Mouse (Mus musculus) kidney, adult 2 months (tissue): Measurements from ENCODE around the gene Lrrc52. TPM values are rescaled to one million over a fixed set of nuclear protein-coding genes. Genes with fewer than 3 reads are reported as not detected.

ENCODE experiments used
- DNase-seq: peaks from one replicate; pipeline ENCODE4 v3.0.0; 2021
- H3K27ac ChIP-seq: fragments of 200-500 bp; 2 replicates; pipeline ENCODE4 v1.5.1; 2012; ENCODE audit warnings: low read depth, low read length, control low read depth, inconsistent platforms; ENCODE audit not compliant: insufficient read depth
- H3K27me3 ChIP-seq: fragments of 200-500 bp; replicated peaks from 2 replicates; pipeline ENCODE4 v1.6.1; 2012; ENCODE audit warnings: mild to moderate bottlenecking, moderate library complexity, low read length, inconsistent platforms; ENCODE audit not compliant: control insufficient read depth, insufficient read depth
- H3K36me3 ChIP-seq: fragments of 200-500 bp; 2 replicates; pipeline ENCODE4 v1.6.1; 2012; ENCODE audit warnings: mild to moderate bottlenecking, moderate library complexity, low read length, inconsistent platforms; ENCODE audit not compliant: control insufficient read depth, insufficient read depth
- H3K4me1 ChIP-seq: fragments of 200-500 bp; 2 replicates; pipeline ENCODE4 v1.6.1; 2011; ENCODE audit warnings: low read length; ENCODE audit not compliant: control insufficient read depth, insufficient read depth
- H3K4me3 ChIP-seq: fragments of 200-500 bp; 2 replicates; pipeline ENCODE4 v1.5.1; 2011; ENCODE audit warnings: mild to moderate bottlenecking, low read depth, low read length, control low read depth; ENCODE audit not compliant: insufficient read depth
- CTCF ChIP-seq: fragments of 200-500 bp; conservative IDR thresholded peaks from 2 replicates; pipeline ENCODE4 v1.5.1; 2011; ENCODE audit warnings: low read depth, mild to moderate bottlenecking, control low read depth, low read length, moderate library complexity, mixed read lengths; ENCODE audit not compliant: insufficient read depth, insufficient read length
- POLR2A ChIP-seq: fragments of 200-500 bp; IDR thresholded peaks from one replicate; pipeline ENCODE4 v1.6.1; 2011; ENCODE audit warnings: low read depth, low read length, control low read depth
- WGBS: fragments of 180-500 bp; shearing (Covaris S2); methylation state at CpG from one replicate; pipeline ENCODE4 v1.1.7; 2018; 5-methylcytosine and 5-hydroxymethylcytosine counted together
- polyA plus RNA-seq: library from polyadenylated mRNA; depleted of rRNA; stranded (reverse); fragments of >200 nt; gene quantifications from 2 replicates; pipeline ENCODE4 v1.2.3, GENCODE M21; 2012; rRNA removed

Lrrc52 gene
- polyA plus RNA-seq, 1 experiment, result 3.0 TPM

DNA sequence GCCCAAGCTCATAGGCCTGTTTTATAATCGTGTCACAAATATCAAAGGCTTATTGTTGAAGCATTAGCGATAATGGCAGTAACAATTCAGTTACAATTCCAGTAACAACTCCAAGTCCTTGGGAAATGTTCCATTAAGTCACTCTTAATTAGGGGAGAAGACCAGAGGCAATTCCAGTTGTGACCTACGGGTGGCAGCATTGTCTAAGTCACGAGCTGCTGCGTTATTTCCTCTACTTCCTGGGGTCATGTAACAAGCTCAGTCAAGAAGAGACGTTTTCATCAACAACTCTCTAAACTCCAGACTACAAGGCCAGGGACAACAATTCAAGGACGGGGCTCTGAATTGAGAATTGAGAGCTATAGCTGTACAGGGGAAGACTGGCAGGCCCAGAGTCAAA is 51.7 kb downstream of the Lrrc52 start:
- TF ChIP-seq CTCF, result peak; percentile 95
- no peak for TF ChIP-seq POLR2A
- no peak overlapping the region for H3K4me3 ChIP-seq
- no peaks in the 10 kb centered on the region for H3K4me1 ChIP-seq
- WGBS, result 1% methylated on average over 7 of the region's 7 CpGs
- H3K36me3 ChIP-seq, result no peaks in the 10 kb centered on the region
- DNase-seq, result peak; percentile 73
- no peak overlapping the region for H3K27ac ChIP-seq
- no peaks in the 10 kb centered on the region for H3K27me3 ChIP-seq

DNA sequence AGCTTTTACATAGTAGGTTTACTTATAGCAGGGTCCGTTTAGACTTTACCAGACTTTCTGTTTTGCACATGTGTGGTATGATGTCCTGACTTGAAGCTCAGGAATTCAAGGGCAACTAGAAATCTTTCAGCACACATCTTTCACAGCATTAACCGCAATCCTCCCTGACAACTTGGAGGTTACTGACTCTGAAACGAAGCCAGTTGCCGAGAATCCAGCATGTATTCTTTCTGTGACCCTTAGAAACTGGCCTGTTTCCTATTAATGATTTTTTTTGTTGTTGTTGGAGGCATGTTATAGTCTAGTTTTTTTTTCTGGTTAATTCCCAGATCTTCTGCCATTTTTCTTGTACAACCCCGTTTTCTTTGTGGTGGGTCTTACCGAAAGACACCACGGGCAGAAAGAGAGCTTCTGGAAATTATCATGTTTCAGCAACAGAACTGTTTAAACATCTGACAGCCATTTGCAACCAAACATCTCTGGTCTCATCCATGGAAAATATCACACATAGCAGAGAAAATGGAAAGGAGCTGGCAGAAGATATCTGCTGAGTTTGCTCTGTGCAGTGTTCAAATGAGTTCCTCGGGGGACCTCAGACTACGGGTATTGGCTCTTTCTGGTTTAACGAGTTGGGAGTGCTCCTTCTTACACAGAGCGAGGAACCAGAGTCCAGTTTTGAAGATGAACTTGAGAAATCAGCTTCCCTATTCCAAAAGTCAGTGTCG is 54.4 kb downstream of the Lrrc52 start:
- no peak for DNase-seq
- no peak overlapping the region for H3K27ac ChIP-seq

DNA sequence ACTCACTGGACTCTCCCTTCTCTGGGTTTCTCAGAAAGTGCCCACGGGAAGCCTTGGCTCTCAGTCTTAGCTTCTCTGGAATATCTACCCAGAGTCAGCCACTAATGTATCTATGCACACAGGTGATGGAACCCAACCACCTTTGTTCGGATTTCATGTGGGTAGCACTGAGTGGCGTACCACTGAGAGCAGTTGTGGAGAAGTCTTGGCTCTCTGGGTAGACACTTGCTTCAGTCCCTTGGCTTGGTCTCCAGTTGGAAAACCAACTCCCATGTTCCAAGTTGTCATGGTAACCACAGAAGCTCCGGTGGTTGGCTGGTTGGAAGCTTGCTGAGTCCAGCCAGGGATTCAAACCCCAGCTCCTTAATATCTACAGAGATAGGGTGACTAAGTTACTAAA is 57.0 kb downstream of the Lrrc52 start:
- no peak for TF ChIP-seq POLR2A
- no peak for TF ChIP-seq CTCF

More for the DNA sequence above, 54.4 kb downstream of the Lrrc52 start:
- TF ChIP-seq POLR2A (no peak), CTCF (no peak)
- Histone ChIP-seq H3K27me3 (no peaks in the 10 kb centered on the region; the same call in none of the 2 replicates), H3K4me1 (no peaks in the 10 kb centered on the region), H3K36me3 (no peaks in the 10 kb centered on the region), H3K4me3 (no peak overlapping the region)
- WGBS, result 69% methylated on average over 12 of the region's 12 CpGs

DNA sequence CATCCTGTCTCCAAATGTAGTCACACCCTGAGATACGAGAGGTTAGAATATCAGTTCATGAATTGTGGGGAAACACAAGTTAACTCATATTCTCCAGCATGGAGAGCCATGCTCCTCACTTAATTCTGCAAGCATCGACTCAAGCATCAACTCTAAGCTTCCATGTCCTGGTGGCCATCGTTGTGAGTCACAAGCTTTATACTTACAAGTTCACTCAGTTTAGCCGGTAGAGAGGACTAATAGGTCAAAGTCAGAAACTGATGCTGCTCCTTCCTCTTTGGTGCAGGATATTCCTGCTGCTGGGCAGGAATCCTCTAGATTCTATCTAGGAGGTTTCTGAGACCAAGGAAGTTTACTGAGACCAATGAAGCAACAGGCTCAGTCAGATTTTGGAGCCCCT is 61.3 kb downstream of the Lrrc52 start:
- Histone ChIP-seq H3K36me3 (no peaks in the 10 kb centered on the region), H3K4me1 (no peaks in the 10 kb centered on the region), H3K27ac (no peak overlapping the region), H3K4me3 (no peak overlapping the region), H3K27me3 (no peaks in the 10 kb centered on the region; the same call in none of the 2 replicates)
- DNase-seq, result no peak
- 82% methylated on average over 4 of the region's 4 CpGs for WGBS
- TF ChIP-seq CTCF (no peak), POLR2A (no peak)

More for the DNA sequence above, 57.0 kb downstream of the Lrrc52 start:
- no peaks in the 10 kb centered on the region for H3K4me1 ChIP-seq
- WGBS, result 82% methylated on average over 4 of the region's 4 CpGs
- H3K36me3 ChIP-seq, result no peaks in the 10 kb centered on the region
- no peaks in the 10 kb centered on the region; the same call in none of the 2 replicates for H3K27me3 ChIP-seq
- H3K4me3 ChIP-seq, result no peak overlapping the region
- no peak overlapping the region for H3K27ac ChIP-seq
- DNase-seq, result no peak

Other genes starting within 250 kb of the Lrrc52 start
- gene Uck2, start 181.5 kb downstream of the Lrrc52 start, polyA plus RNA-seq, result 12.8 and 17.5 TPM in 2 replicates
- gene Tmco1, start 158.4 kb downstream of the Lrrc52 start, polyA plus RNA-seq, result 96.7 and 127 TPM in 2 replicates
- gene Aldh9a1, start 116.8 kb downstream of the Lrrc52 start, polyA plus RNA-seq, result 150 and 171 TPM in 2 replicates
- 560 and 626 TPM in 2 replicates for gene Mgst3, start 72.9 kb downstream of the Lrrc52 start, polyA plus RNA-seq
- gene Rxrg, start 131.6 kb upstream of the Lrrc52 start, polyA plus RNA-seq, result 2.3 and 3.5 TPM in 2 replicates
- 0.02 and 0.07 TPM in 2 replicates for gene Lmx1a, start 222.5 kb upstream of the Lrrc52 start, polyA plus RNA-seq